Mouse (Mus musculus) stomach, embryonic 16.5 days (tissue): ENCODE results near the gene Npnt. TPM values are rescaled to one million over a fixed set of nuclear protein-coding genes. Genes with fewer than 3 reads are reported as not detected.

Experiments
- ATAC-seq: fragments of 200-750 bp; cut with Nextera tagmentation; 2 replicates; pipeline ENCODE4 v1.8.0; 2017; ENCODE audit warnings: moderate number of reproducible peaks, moderate TSS enrichment; ENCODE audit not compliant: insufficient read depth, low FRiP score
- H3K27ac ChIP-seq: fragments of 300-500 bp; sonication (generic); 2 replicates; pipeline ENCODE4 v1.5.1; 2014; ENCODE audit warnings: low read length
- H3K27me3 ChIP-seq: fragments of 300-500 bp; sonication (generic); 2 replicates; pipeline ENCODE4 v1.6.1; 2014; ENCODE audit warnings: low read length, control low read depth, mixed read lengths; ENCODE audit not compliant: control insufficient read depth, insufficient read depth
- H3K36me3 ChIP-seq: fragments of 300-500 bp; sonication (generic); 2 replicates; pipeline ENCODE4 v1.6.1; 2014; ENCODE audit warnings: low read length; ENCODE audit not compliant: control insufficient read depth, insufficient read depth
- H3K4me1 ChIP-seq: fragments of 300-500 bp; sonication (generic); 2 replicates; pipeline ENCODE4 v1.6.1; 2014; ENCODE audit warnings: low read length, control low read depth, mixed read lengths; ENCODE audit not compliant: control insufficient read depth, insufficient read depth
- H3K4me2 ChIP-seq: fragments of 300-500 bp; sonication (generic); 2 replicates; pipeline ENCODE4 v1.6.1; 2014; ENCODE audit warnings: low read depth, low read length, mixed read lengths
- H3K4me3 ChIP-seq: fragments of 300-500 bp; sonication (generic); replicated peaks from 2 replicates; pipeline ENCODE4 v1.5.1; 2014; ENCODE audit warnings: mild to moderate bottlenecking, low read length
- H3K9ac ChIP-seq: fragments of 300-500 bp; sonication (generic); 2 replicates; pipeline ENCODE4 v1.6.1; 2014; ENCODE audit warnings: low read length
- H3K9me3 ChIP-seq: fragments of 300-500 bp; sonication (generic); replicated peaks from 2 replicates; pipeline ENCODE4 v1.6.1; 2016; ENCODE audit warnings: low read length, control low read depth; ENCODE audit not compliant: control insufficient read depth
- WGBS: fragments of 180-500 bp; shearing (Covaris S2); extraction: QIAGEN DNeasy Blood & Tissue Kit; methylation state at CpG from one replicate; pipeline ENCODE4 v1.1.7; 2014; 5-methylcytosine and 5-hydroxymethylcytosine counted together
- polyA plus RNA-seq: library from polyadenylated mRNA; unstranded; fragments of >200 nt; fragmentation: Nextera tagmentation; extraction: Ambion mirVana; gene quantifications from 2 replicates; pipeline ENCODE4 v1.2.1, GENCODE M21; 2015

The Npnt gene
- polyA plus RNA-seq, 1 experiment from 2014 or later: 67.3 TPM

- no peak overlapping the region for H3K27ac ChIP-seq
- no peak overlapping the region for H3K4me2 ChIP-seq
- no peaks in the 10 kb centered on the region for H3K36me3 ChIP-seq
- no peaks in the 10 kb centered on the region for H3K27me3 ChIP-seq
- WGBS: 95% methylated on average over 11 of the region's 11 CpGs
- no peaks in the 10 kb centered on the region for H3K9me3 ChIP-seq
- H3K4me1 ChIP-seq: no peaks in the 10 kb centered on the region
- H3K4me3 ChIP-seq: no peak overlapping the region
- no peak for ATAC-seq
- H3K9ac ChIP-seq: no peak overlapping the region
These were observed 46.7 kb downstream of the Npnt start for GRCm38 (mm10) chr3:132903386-132903785.

GRCm38 (mm10) chr3:132902921-132903320, 47.2 kb downstream of the Npnt start:
- ATAC-seq: no peak
- Histone ChIP-seq H3K4me1 (no peaks in the 10 kb centered on the region), H3K4me3 (no peak overlapping the region), H3K27me3 (no peaks in the 10 kb centered on the region), H3K36me3 (no peaks in the 10 kb centered on the region), H3K9ac (no peak overlapping the region), H3K4me2 (no peak overlapping the region), H3K27ac (no peak overlapping the region), H3K9me3 (no peaks in the 10 kb centered on the region)
- WGBS: 88% methylated on average over 5 of the region's 5 CpGs

DNA sequence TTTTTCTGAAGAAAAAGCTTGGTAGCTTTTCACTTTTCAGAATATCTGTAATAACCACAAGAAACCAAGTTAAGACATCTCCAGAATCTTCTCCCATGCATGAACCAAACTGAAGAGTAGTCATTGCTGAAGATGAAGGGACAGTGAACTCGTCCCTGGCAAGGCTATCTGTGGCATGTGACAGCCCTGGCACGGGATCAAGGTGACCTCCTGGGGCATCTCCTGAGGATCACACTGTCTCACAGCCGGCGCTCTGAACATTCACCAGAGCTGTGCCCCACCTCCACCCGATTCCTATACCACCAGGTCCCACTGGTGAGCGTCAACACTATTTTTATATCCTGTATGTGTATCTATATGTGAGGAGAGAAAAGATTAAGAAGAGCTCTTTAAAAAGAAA, 47.9 kb downstream of the Npnt start:
- Histone ChIP-seq H3K27ac (no peak overlapping the region), H3K4me3 (no peak overlapping the region), H3K9me3 (no peaks in the 10 kb centered on the region), H3K36me3 (no peaks in the 10 kb centered on the region), H3K9ac (no peak overlapping the region), H3K4me2 (no peak overlapping the region), H3K4me1 (no peaks in the 10 kb centered on the region), H3K27me3 (no peaks in the 10 kb centered on the region)
- no peak for ATAC-seq
- 72% methylated on average over 6 of the region's 6 CpGs for WGBS

- Histone ChIP-seq H3K27ac (no peak overlapping the region), H3K4me2 (no peak overlapping the region), H3K9me3 (no peaks in the 10 kb centered on the region), H3K27me3 (no peaks in the 10 kb centered on the region), H3K4me1 (no peaks in the 10 kb centered on the region), H3K4me3 (no peak overlapping the region), H3K9ac (no peak overlapping the region), H3K36me3 (no peaks in the 10 kb centered on the region)
- WGBS: 74% methylated on average over 4 of the region's 4 CpGs
- ATAC-seq: no peak
These were observed 52.2 kb downstream of the Npnt start for GRCm38 (mm10) chr3:132897891-132898290.

- Histone ChIP-seq H3K9me3 (no peaks in the 10 kb centered on the region), H3K9ac (no peak overlapping the region), H3K27ac (no peak overlapping the region), H3K27me3 (no peaks in the 10 kb centered on the region), H3K36me3 (no peaks in the 10 kb centered on the region), H3K4me2 (no peak overlapping the region), H3K4me1 (no peaks in the 10 kb centered on the region), H3K4me3 (no peak overlapping the region)
- ATAC-seq: no peak
- WGBS: 83% methylated on average over 5 of the region's 5 CpGs
These were observed 52.7 kb downstream of the Npnt start for GRCm38 (mm10) chr3:132897390-132897789.

GRCm38 (mm10) chr3:132894086-132894485, 56.0 kb downstream of the Npnt start:
- no peak overlapping the region for H3K9ac ChIP-seq
- whole genome bisulfite sequencing: 80% methylated on average over 7 of the region's 7 CpGs
- H3K4me2 ChIP-seq: no peak overlapping the region
- no peak overlapping the region for H3K4me3 ChIP-seq
- H3K9me3 ChIP-seq: no peaks in the 10 kb centered on the region
- no peaks in the 10 kb centered on the region for H3K27me3 ChIP-seq
- H3K36me3 ChIP-seq: no peaks in the 10 kb centered on the region
- no peak for ATAC-seq
- H3K4me1 ChIP-seq: no peaks in the 10 kb centered on the region
- no peak overlapping the region for H3K27ac ChIP-seq

DNA sequence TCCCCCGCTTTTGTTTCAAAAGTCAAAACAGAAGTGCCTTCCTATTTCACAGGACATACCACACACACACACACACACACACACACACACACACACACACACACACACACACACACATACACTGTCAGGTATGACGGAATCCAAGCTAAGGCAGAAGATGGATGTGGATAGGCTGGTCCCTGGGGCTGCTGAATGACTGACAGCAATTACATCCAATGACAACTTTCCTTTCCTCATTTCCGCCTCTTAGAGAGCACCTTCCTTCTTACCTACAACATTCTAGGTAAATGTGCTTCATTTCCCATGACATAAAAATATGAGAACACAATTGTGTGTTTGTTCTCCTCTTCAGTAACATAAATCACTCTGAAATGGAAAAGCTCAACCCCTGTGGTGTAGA, 56.4 kb downstream of the Npnt start:
- Histone ChIP-seq H3K27me3 (no peaks in the 10 kb centered on the region), H3K9ac (no peak overlapping the region), H3K36me3 (no peaks in the 10 kb centered on the region), H3K27ac (no peak overlapping the region), H3K4me2 (no peak overlapping the region), H3K4me3 (no peak overlapping the region), H3K9me3 (no peaks in the 10 kb centered on the region), H3K4me1 (no peaks in the 10 kb centered on the region)
- 89% methylated on average over 3 of the region's 3 CpGs for WGBS
- ATAC-seq: no peak

- H3K4me1 ChIP-seq: no peaks in the 10 kb centered on the region
- no peaks in the 10 kb centered on the region for H3K9me3 ChIP-seq
- no peaks in the 10 kb centered on the region for H3K27me3 ChIP-seq
- H3K4me2 ChIP-seq: no peak overlapping the region
- no peak overlapping the region for H3K27ac ChIP-seq
- 86% methylated on average over 7 of the region's 7 CpGs for WGBS
- no peak overlapping the region for H3K4me3 ChIP-seq
- no peak overlapping the region for H3K9ac ChIP-seq
- no peaks in the 10 kb centered on the region for H3K36me3 ChIP-seq
- ATAC-seq: no peak
These were observed 57.0 kb downstream of the Npnt start for GRCm38 (mm10) chr3:132893044-132893443.

GRCm38 (mm10) chr3:132892481-132892880, 57.6 kb downstream of the Npnt start:
- Histone ChIP-seq H3K27ac (no peak overlapping the region), H3K27me3 (no peaks in the 10 kb centered on the region), H3K9me3 (no peaks in the 10 kb centered on the region), H3K36me3 (no peaks in the 10 kb centered on the region), H3K4me1 (no peaks in the 10 kb centered on the region), H3K4me3 (no peak overlapping the region), H3K9ac (no peak overlapping the region), H3K4me2 (no peak overlapping the region)
- WGBS: 83% methylated on average over 7 of the region's 7 CpGs
- ATAC-seq: no peak
